9 mouse cellular contexts compared by ENCODE assay signal in the genomic region with DNA sequence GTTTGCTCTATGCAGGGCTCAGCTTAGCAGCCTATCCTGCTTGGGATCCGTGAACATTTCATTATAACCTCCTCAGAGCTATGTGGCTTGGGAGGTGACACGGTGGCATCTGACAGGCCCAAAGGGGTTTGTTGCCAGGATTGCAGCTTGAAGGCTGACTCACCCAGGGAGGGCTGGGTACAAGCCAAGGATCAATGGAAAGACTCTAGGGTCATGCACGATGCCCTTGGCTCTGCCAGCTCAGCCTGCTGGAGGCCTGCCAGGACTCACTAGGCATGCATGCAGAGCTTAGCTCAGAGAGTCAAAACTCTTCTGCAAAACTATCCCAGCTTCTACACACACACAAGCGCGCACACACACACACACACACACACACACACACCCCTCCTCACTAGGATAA. TPM values are rescaled to one million over a fixed set of nuclear protein-coding genes. Genes with fewer than 3 reads are reported as not detected.
DNase-seq lines count a peak whose midpoint lies in the region; ATAC-seq lines count a peak whose summit lies in the region.
"Had no signal": no experiment of that assay in that cellular context is flagged by ENCODE, and none has a peak within 500 bp of the region (broad histone marks: within the 10 kb centered on the region; RNA-seq: fewer than 3 reads in every experiment).

No protein-coding gene starts in this region.

- H3K4me1 ChIP-seq in kidney, embryonic 15.5 days, result 0 out of 2 replicates have a peak, but pooled peaks cover 6% of the 10 kb centered on the region
- H3K4me1 ChIP-seq in midbrain, embryonic 16.5 days (ENCODE audit: control insufficient read depth, insufficient read depth, low read length), result no peaks in the 10 kb centered on the region
- H3K4me1 ChIP-seq: liver, embryonic 13.5 days had no signal

- H3K4me3 ChIP-seq in kidney, embryonic 15.5 days (replicated peaks), result no peak overlapping the region
- H3K4me3 ChIP-seq in midbrain, embryonic 16.5 days (ENCODE audit: low read depth, low read length), result no peak overlapping the region
- H3K4me3 ChIP-seq: liver, embryonic 13.5 days had no signal

- no peak overlapping the region for H3K27ac ChIP-seq in kidney, embryonic 15.5 days
- H3K27ac ChIP-seq in midbrain, embryonic 16.5 days (ENCODE audit: low read length), result no peak overlapping the region
- H3K27ac ChIP-seq: liver, embryonic 13.5 days had no signal

- H3K27me3 ChIP-seq in kidney, embryonic 15.5 days, result no peaks in the 10 kb centered on the region
- no peaks in the 10 kb centered on the region for H3K27me3 ChIP-seq in midbrain, embryonic 16.5 days (ENCODE audit: control insufficient read depth, insufficient read depth, low read depth, low read length)
- H3K27me3 ChIP-seq: liver, embryonic 13.5 days had no signal

- H3K9ac ChIP-seq in kidney, embryonic 15.5 days, result no peak overlapping the region
- H3K9ac ChIP-seq in midbrain, embryonic 16.5 days (ENCODE audit: low read depth, low read length), result no peak overlapping the region
- H3K9ac ChIP-seq: liver, embryonic 13.5 days had no signal

- WGBS in kidney, embryonic 15.5 days, result 69% methylated on average over 5 of the region's 5 CpGs
- 66% methylated on average over 5 of the region's 5 CpGs for WGBS in midbrain, embryonic 16.5 days

- peaks cover 13% of the 10 kb centered on the region for H3K36me3 ChIP-seq in kidney, embryonic 15.5 days
- H3K36me3 ChIP-seq in midbrain, embryonic 16.5 days (ENCODE audit: control insufficient read depth, insufficient read depth, low read length), result peaks cover 4% of the 10 kb centered on the region
- H3K36me3 ChIP-seq: liver, embryonic 13.5 days had no signal

- DNase-seq in kidney, adult 18-20 months, result peak; percentile 89
- DNase-seq in adrenal gland, postnatal 4 days (ENCODE audit: low spot score in 2 of 2), result peak; percentile 62 to 86
- peak; percentile 58 to 81 for DNase-seq in gastrocnemius, postnatal 4 days (ENCODE audit: low spot score in 2 of 2)
- DNase-seq in kidney, postnatal 10 days, result peak; percentile 92
- DNase-seq in urinary bladder, postnatal 25 days (ENCODE audit: low spot score), result peak; percentile 82
- no peak for DNase-seq in spleen, postnatal 14 days (ENCODE audit: low spot score in 2 of 2)
- DNase-seq: liver, embryonic 13.5 days had no signal

- H3K4me2 ChIP-seq in kidney, embryonic 15.5 days, result no peak overlapping the region
- no peak overlapping the region for H3K4me2 ChIP-seq in midbrain, embryonic 16.5 days (ENCODE audit: low read length)
- H3K4me2 ChIP-seq: liver, embryonic 13.5 days had no signal

- no peak for ATAC-seq in kidney, embryonic 15.5 days (replicated peaks; ENCODE audit: low FRiP score)
- ATAC-seq in midbrain, embryonic 16.5 days, result peak; percentile 64

- H3K9me3 ChIP-seq in kidney, embryonic 15.5 days (replicated peaks), result no peaks in the 10 kb centered on the region
- H3K9me3 ChIP-seq in midbrain, embryonic 16.5 days (replicated peaks; ENCODE audit: control insufficient read depth, low read length, poor library complexity, severe bottlenecking), result no peaks in the 10 kb centered on the region
- H3K9me3 ChIP-seq: liver, embryonic 13.5 days had no signal

RNA-seq across cellular contexts. Expression of a gene that starts 25.5 kb away (rescaled TPM):
- 6.8 and 8.0 TPM in 2 replicates for polyA plus RNA-seq in kidney, embryonic 15.5 days (2015; fragmentation: Nextera tagmentation; extraction: Ambion mirVana)
- 1 to 10 TPM; 8.0 to 8.2 TPM for total RNA-seq in adrenal gland, postnatal 4 days (2021)
- total RNA-seq in gastrocnemius, postnatal 4 days (2021), result 10 to 100 TPM; 12.6 to 15.4 TPM
- 7.4 and 9.0 TPM in 2 replicates for polyA plus RNA-seq in midbrain, embryonic 16.5 days (2015; fragmentation: Nextera tagmentation; extraction: Ambion mirVana)

RNA-seq across cellular contexts. Expression of a gene that starts 45.6 kb away (rescaled TPM):
- 0.58 and 1.8 TPM in 2 replicates for polyA plus RNA-seq in kidney, embryonic 15.5 days (2015; fragmentation: Nextera tagmentation; extraction: Ambion mirVana)
- total RNA-seq in adrenal gland, postnatal 4 days (2021), result 1 to 10 TPM in 1 of 2 experiments, under 1 TPM in 1; 0.95 to 1.7 TPM
- 10 to 100 TPM; 14.8 to 16.2 TPM for total RNA-seq in gastrocnemius, postnatal 4 days (2021)
- polyA plus RNA-seq in midbrain, embryonic 16.5 days (2015; fragmentation: Nextera tagmentation; extraction: Ambion mirVana), result 1.1 and 2.2 TPM in 2 replicates

Comparison
In these comparisons a context has a peak if more than half of its experiments do, and no peak if none do; other contexts are left out.
1. DNase-seq: peak in kidney, adult 18-20 months (single experiment), adrenal gland, postnatal 4 days (2 of 2), gastrocnemius, postnatal 4 days (2 of 2), kidney, postnatal 10 days (single experiment) and urinary bladder, postnatal 25 days (single experiment); none in spleen, postnatal 14 days (0 of 2).
2. RNA of a gene that starts 45.6 kb away (total RNA-seq): 14.8 to 16.2 TPM in gastrocnemius, postnatal 4 days; 0.95 to 1.7 TPM in adrenal gland, postnatal 4 days; every median in the first group is over 4 times any median in the second.